Mouse (Mus musculus) lung, adult 2 months (tissue): Measurements from ENCODE around the gene Celf5.

Source experiments
- CTCF ChIP-seq: fragments of 200-500 bp; IDR thresholded peaks from 2 replicates; pipeline ENCODE4 v1.5.1; 2011; ENCODE audit warnings: mild to moderate bottlenecking, low read length, control low read depth; ENCODE audit not compliant: insufficient read depth
- POLR2A ChIP-seq: fragments of 200-500 bp; IDR thresholded peaks from 2 replicates; pipeline ENCODE4 v1.6.1; 2011; ENCODE audit warnings: low read depth, mild to moderate bottlenecking, control low read depth, low read length, borderline replicate concordance; ENCODE audit errors: extremely low read depth

DNA sequence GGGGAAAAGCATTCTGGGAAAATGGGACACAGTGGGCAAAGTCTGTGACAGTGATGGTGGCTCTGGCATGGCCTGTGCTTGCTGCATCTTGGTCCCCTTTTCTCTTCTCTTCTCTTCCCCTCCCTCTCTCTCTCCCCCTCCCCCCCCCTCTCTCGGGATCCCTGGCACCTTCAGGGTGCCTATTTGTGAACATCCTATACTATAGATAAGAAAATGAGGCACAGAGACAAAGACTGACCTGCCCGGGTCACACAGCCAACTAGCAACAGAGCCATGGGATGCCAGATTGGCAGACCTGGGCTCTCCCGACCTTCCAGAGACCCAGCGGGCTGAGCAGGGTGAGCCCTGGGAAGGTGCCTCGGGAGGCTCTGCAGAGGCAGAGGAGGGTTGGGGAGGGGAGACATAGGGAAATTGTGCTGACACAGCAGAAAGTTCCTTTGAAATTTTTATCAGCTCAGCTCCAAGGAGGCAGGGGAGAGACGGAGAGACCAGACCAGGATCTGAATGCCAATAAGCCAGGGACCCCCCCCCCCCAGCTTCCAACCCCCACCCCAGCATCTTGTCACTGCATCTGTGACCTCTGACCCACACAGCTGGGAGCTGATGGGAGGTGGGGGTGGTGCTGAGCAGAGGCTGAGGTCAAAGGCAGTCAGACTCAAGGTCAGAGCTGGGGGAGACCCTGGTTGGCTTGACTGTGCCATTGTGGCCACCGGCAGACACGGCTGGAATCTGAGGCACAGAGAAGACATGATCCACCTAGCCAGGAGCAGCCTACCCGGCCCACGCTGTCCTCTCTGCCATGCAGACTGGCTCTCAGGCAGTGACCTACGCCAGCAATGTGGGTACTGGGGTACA, 64.1 kb downstream of the Celf5 start:
- no peak for TF ChIP-seq POLR2A
- TF ChIP-seq CTCF, result no peak
